Mouse (Mus musculus) stomach, postnatal 0 days (tissue): Measurements from ENCODE around the gene Ehmt1.

ENCODE experiments used
- CTCF ChIP-seq: IDR thresholded peaks from 2 replicates; pipeline ENCODE4 v1.5.1; 2016; ENCODE audit warnings: antibody characterized with exemption, low read depth, mild to moderate bottlenecking, moderate library complexity
- EP300 ChIP-seq: optimal IDR thresholded peaks from 2 replicates; pipeline ENCODE3; 2016; ENCODE audit warnings: antibody characterized with exemption

DNA sequence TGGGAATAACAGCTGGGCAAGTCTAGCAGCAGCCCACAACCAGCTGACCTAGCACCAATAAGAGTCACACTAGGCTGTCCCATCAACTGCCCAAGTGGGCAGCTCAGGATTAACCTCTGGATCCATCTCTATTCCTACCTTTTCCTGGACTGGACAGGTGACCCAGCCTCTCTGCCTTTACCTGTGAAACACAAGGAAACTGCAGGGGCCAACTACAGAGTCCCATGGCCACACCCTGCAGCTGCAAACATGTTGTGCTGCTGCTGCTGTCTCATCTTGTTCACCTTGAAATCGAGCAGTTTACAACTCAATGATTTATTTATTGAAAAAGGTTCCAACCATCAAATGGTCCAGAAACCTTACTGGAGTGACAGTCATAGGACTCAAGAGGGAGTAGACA, 72.9 kb downstream of the Ehmt1 start:
- TF ChIP-seq CTCF: no peak
- no peak for TF ChIP-seq EP300
